Comparison of ENCODE assay signal across 27 mouse cellular contexts in the genomic region with DNA sequence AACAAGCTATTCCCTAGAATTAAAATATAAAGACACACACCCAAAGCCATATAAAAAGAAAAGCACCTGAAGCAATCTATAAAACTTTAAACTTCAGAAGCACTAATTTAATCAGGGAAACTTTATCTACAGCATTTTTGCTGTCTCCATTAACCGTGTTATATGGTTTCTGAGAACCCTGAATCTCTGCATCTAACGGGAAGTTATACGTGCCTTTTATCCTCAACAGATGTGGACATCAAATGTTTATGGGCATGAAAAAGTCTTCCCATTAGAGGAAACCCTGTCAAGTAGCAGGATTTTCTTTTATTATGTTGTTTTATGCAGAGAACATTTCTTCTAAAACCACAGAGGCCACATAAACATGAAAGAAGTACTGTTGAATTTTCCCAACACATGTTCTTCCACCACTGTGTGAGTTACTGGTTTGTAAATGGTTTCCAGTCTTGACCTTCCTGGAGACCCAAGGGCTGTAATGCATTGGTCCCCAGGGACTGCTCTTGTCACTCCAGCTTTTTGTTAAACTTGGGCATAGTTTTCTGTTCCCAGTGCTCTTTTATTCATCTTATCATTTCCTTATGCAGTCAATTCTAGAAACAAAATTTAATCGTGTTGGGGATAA.
DNase-seq lines count a peak whose midpoint lies in the region; ATAC-seq lines count a peak whose summit lies in the region.
"Had no signal": no experiment of that assay in that cellular context is flagged by ENCODE, and none has a peak within 500 bp of the region (broad histone marks: within the 10 kb centered on the region; RNA-seq: fewer than 3 reads in every experiment).

No protein-coding gene starts in this region.

- H3K36me3 ChIP-seq in liver, embryonic 12.5 days = no peaks in the 10 kb centered on the region
- H3K36me3 ChIP-seq: embryonic facial prominence, embryonic 15.5 days; forebrain, embryonic 12.5 days; heart, embryonic 10.5 days; heart, embryonic 15.5 days; hindbrain, embryonic 12.5 days; stomach, embryonic 15.5 days had no signal

- no peak overlapping the region for H3K9ac ChIP-seq in liver, embryonic 12.5 days
- H3K9ac ChIP-seq: embryonic facial prominence, embryonic 15.5 days; forebrain, embryonic 12.5 days; forebrain, postnatal 0 days; heart, embryonic 15.5 days; hindbrain, embryonic 12.5 days; liver, postnatal 0 days; stomach, embryonic 15.5 days had no signal

- H3K4me1 ChIP-seq in liver, embryonic 12.5 days = no peaks in the 10 kb centered on the region
- H3K4me1 ChIP-seq: embryonic facial prominence, embryonic 15.5 days; forebrain, embryonic 12.5 days; heart, embryonic 10.5 days; heart, embryonic 15.5 days; hindbrain, embryonic 12.5 days; stomach, embryonic 15.5 days had no signal

- 69% methylated on average over 4 of the region's 4 CpGs for WGBS in liver, embryonic 12.5 days (ENCODE audit: insufficient replicate concordance)

- DNase-seq in kidney, postnatal 10 days = peak; percentile 7
- no peak for DNase-seq in kidney, adult 11 months
- peak; percentile 56 for DNase-seq in embryo, embryonic 11 days
- peak; percentile 74 for DNase-seq in forelimb bud, embryonic 11.5 days (ENCODE audit: low read depth, low spot score)
- DNase-seq in mesoderm, embryonic 11.5 days (ENCODE audit: low read depth, low spot score) = peak; percentile 58
- DNase-seq: adrenal gland, postnatal 36 days; B cell, adult 2 months; cerebellum, adult 18-20 months; cerebellum, postnatal 10 days; forebrain, postnatal 0 days; gastrocnemius, postnatal 25 days; heart, adult 11 months; liver, postnatal 0 days; right cerebral cortex, postnatal 25 days had no signal

- no peaks in the 10 kb centered on the region for H3K9me3 ChIP-seq in liver, embryonic 12.5 days (replicated peaks)
- H3K9me3 ChIP-seq: embryonic facial prominence, embryonic 15.5 days; forebrain, embryonic 12.5 days; heart, embryonic 10.5 days; heart, embryonic 15.5 days; hindbrain, embryonic 12.5 days; stomach, embryonic 15.5 days had no signal

- no peak for ATAC-seq in liver, embryonic 12.5 days
- ATAC-seq: forebrain, postnatal 0 days; hindbrain, postnatal 0 days; intestine, embryonic 16.5 days; liver, postnatal 0 days; midbrain, embryonic 16.5 days had no signal

- no peak overlapping the region for H3K4me3 ChIP-seq in liver, embryonic 12.5 days
- H3K4me3 ChIP-seq: embryonic facial prominence, embryonic 15.5 days; forebrain, embryonic 12.5 days; heart, embryonic 10.5 days; heart, embryonic 15.5 days; hindbrain, embryonic 12.5 days; left cerebral cortex, adult 2 months; stomach, embryonic 15.5 days had no signal

- H3K27me3 ChIP-seq in liver, embryonic 12.5 days (replicated peaks) = no peaks in the 10 kb centered on the region
- H3K27me3 ChIP-seq: embryonic facial prominence, embryonic 15.5 days; forebrain, embryonic 12.5 days; heart, embryonic 15.5 days; hindbrain, embryonic 12.5 days; stomach, embryonic 15.5 days had no signal

- no peak overlapping the region for H3K27ac ChIP-seq in liver, embryonic 12.5 days
- H3K27ac ChIP-seq: embryonic facial prominence, embryonic 15.5 days; forebrain, embryonic 12.5 days; heart, embryonic 10.5 days; heart, embryonic 15.5 days; hindbrain, embryonic 12.5 days; hindbrain, postnatal 0 days; left cerebral cortex, adult 2 months; macrophage; stomach, embryonic 15.5 days had no signal

- no peak overlapping the region for H3K4me2 ChIP-seq in liver, embryonic 12.5 days
- H3K4me2 ChIP-seq: embryonic facial prominence, embryonic 15.5 days; forebrain, embryonic 12.5 days; heart, embryonic 15.5 days; hindbrain, embryonic 12.5 days; liver, embryonic 11.5 days; stomach, embryonic 15.5 days had no signal
